Mouse (Mus musculus): ENCODE data around the gene Rpgr.

The Rpgr gene

DNA sequence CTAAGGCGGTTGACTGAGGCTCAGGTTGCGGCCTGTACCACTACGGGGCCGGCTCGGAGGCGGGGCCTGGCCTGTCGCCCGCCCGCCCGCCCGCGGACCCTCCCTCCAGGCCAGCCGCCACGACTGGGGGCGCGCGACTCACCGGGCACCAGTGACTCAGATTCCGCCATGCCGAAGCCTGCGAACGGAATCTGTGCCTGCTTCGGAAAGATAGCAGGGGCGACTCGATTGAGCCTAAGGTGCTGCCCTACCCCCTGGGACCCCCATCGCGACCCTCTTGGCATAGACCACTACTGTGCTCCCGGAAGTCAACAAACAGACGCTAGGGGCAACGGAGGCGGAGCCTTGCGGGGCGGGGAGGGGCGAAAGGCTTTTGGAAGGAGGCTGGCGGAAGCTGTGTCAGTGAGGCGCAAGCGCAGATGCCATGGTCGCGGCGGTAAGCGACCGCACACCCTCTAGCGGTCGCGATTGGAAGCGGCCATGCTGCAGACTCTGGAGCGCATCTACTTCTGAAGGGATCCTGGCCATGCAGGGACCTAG lies at the start of gene Rpgr:
Gene Rpgr, minus strand, starts transcription at position 511 of the 540 bp plus-strand sequence.
- in situ Hi-C loops (cut with MboI, MseI): no loop called here

DNA sequence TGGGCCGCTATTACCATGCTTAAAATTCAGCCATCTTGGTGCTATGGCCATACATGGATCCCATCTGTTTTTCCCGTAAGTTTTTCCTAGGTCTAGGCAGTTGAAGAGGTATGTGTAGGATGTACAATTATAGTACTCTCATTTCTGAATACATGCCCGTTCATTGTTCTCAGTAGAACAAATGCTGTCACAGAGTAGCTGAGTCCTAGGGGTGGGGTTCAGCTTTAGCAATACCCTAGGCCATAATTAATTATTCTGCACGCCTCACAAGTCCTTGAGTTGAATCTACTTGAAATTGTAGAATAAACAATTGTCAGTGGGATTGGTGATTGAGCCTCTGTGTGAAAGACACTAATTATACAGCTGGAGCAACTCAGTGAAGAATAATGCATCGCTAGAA lies 41.5 kb upstream of the Rpgr start:
- in situ Hi-C loops (cut with MboI, MseI): no loop called here

DNA sequence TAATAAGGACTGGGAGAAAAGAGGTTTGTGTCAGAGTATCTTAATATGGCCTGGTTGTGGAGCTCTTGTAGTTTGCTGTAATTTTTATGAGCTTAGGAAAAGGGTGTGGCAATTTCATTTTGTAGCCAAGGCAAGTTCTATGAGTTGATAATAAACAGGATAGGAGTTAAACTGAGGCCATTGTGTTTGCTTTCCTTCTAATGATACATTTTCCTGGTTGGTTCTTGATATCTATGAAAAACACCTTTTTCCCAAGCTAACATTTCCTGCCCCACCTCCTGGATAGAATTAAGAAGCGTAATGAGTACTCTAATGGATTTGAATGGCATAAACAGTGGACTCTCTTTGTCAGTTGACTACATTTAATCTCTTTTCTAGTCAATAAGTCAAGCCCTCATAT lies 41.1 kb upstream of the Rpgr start:
- in situ Hi-C loops (cut with MboI, MseI): no loop called here

DNA sequence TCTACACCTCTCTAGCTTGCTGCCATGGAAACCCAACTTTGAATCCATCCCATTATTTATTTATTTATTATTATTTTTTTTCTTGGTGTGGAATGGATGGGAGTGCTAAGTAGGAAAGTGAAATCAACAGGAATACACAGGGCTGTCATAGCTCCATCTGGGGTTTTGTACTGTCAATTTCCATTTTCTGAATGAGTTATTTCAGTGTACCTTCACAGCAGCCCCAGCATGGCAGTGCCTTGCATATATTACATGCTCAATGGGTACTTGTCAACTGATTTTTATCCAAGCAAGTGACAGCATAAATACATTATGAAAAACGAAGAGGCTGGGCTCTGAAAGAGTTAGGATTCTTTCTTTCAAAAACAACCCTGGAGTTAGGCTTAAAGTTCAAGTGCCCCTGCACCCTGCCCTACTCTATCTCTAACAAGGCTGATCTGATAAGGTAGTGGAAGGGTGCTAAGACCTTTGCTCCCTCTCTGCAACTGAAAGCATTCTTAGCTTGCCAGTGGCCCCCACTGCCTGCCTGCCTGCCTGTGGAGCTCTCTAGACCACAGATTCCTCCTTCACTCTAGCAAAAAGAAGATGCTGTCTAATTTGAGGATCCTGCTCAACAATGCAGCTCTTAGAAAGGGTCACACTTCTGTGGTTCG lies 35.3 kb upstream of the Rpgr start, which contains the start of gene Otc:
Gene Otc, plus strand, starts transcription at position 454 of the 653 bp plus-strand sequence.
- in situ Hi-C loops (cut with MboI, MseI): no loop called here

DNA sequence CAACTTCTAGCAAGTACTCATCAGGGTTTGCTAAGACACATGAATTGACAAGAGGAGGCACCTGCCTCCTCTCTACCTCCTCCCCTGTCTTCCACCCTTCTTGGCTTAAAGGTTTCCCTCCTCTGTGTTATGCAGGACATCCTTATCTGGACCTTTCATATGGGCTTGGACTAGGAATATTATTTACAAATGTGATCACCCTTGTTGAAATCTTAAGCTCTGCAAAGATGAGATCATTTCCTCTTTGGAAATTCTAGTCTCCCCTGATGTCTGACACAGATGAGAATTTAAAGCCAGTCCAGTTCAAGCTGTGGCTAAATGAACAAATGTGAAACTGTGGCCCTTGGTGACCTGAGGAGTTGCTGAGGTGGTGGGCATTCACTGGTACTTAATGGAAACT lies 34.6 kb upstream of the Rpgr start:
- in situ Hi-C loops (cut with MboI, MseI): no loop called here

DNA sequence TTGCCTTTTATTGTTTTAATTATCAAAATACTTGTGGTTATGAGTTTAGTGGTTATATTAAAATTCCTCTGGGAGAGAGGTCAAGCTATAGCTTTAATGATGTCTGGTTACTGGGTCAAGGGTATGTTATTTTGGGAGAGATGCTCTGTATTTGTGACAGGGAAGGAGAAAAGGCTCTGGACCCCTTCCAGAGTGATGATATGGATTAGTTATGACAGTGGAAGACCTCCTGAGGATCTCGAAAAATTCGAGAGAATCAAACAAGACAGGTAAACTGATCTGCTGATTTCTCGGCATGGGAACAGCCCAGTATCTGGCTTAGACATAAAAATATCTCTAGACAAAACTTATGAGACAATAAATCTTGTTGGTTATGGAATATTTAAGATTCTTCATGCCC lies 27.2 kb upstream of the Rpgr start:
- in situ Hi-C loops (cut with MboI, MseI): no loop called here

DNA sequence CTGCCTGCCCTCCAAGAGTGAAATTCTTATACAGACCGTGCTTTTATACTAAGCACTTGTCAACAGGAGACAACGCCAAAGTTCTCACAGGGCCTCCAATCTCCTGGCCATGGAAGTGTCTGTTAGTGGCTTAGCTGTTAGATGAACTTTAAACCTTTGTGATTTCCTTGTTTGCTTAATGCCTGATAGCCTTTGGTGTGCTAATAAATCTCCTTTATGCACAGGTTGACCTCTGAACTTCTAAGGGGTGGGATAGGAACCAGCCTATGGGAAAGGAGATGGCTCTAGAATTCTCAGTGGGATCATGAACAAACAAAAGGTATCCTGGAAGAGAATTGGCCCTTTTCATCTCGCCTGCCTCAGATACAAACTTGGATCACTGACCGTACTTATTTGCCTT lies 22.8 kb upstream of the Rpgr start:
- in situ Hi-C loops (cut with MboI, MseI): no loop called here

DNA sequence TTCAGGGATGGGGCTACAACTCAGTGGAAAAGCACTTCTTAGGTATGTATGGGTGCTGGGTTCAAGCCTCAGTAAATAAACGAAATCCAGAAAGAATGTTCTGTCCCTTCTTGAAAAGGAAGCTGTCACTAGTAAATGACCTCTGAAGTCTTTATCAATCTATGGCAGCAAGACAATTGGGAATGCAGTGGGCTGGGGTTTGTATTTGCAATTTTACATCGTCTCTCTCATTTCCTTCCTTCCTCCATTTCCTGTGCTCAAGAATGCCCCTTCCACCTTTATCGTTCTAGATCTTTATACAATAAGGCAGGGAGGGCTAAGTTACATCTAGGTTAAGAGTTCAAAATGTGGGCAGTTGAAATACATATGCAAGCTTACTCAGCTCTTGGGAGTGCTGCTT lies 17.9 kb upstream of the Rpgr start:
- in situ Hi-C loops (cut with MboI, MseI): no loop called here

DNA sequence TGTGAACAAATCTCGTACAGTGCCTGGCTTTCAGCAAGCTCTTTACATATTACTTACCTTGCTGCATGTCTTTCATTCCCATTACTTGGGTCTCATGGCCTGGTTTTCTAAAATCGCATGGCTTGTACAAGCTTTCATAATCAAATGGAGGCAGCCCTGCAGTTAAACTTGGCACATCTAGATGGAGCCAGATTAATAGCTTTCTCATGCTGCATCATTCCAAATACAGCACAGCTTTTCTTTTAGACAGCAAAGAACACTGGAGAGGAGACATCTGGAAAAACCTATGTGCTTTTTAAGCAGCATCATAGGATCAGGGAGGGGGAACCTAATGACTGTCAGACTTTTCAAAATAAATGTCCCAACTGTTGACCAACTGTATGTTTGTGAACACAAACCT lies 16.3 kb upstream of the Rpgr start:
- in situ Hi-C loops (cut with MboI, MseI): no loop called here

DNA sequence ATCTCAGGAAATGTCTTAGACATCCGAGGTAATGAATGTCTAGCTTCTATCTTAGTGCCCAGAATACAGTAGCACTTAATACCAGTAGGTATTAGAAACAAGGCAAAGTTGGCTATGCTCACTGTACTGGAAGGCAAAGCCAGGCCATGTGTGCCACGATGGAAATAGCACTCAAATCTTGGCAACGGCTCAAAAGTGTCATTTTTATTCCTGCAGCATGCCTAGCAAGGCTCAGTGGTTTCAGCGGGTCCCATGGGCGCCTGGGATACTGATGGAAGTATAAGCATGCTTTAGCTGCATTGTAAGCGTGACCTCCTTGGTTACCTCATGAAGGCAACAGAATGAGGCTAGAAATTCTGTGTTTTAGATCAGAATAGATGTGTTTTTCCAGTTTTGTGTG lies 2.6 kb upstream of the Rpgr start:
- in situ Hi-C loops (cut with MboI, MseI): no loop called here

DNA sequence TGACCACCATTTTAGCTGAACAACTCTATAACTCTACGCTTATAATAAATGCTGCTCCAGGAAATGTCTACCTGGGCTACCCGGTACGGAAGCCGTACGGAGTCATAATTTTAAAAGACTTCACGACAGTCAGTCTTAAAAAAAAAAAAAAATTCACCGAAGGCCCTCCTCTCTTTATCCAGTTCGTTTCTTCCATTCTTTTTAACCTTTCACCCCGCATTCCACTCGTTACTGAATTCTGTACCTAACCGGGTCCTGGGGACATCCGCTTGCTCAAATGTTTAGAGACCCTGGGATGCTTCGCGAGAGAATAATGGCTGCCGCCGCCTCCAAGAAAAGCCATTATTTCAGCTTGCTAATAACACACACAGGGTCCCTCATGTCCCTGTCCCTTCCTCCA lies 748 bp downstream of the Rpgr start:
- in situ Hi-C loops (cut with MboI, MseI): no loop called here

DNA sequence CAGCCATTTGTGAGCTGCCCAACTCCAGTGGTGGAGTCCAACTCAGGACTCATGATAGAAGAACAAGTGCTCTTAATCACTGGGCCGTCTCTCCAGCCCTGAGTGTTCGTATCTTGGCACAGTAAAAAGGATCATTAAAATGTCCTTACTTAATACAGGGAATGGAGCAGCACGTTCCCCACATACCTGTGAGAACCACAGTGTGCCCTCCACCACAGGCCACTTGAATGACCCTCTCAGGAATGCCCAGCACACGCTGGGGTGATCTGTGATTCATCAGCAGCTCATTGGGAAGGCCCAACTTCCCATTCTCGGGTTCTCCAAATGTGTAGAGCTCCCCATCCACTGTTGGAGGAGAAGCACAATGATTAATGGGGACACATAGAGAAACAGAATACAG lies 10.8 kb downstream of the Rpgr start:
- in situ Hi-C loops (cut with MboI, MseI): no loop called here

DNA sequence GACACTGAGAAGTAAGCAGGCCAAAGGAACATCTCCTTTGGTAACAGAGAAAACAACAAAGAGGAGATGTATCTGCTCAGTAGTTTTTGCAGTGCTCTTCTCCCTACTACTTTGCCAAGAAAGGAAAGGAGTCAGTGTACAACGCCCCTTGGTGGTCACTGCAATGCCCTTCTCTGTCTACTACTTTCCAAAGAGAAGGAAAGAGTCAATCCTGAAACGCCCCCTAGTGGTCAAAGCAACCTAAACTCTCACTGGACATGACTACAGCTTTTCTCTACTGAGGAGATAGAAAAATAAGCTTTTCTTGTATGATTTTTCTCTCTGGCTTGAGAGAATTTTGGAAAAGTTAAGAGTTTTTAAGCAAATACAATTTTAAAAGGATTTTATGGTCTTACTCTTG lies 15.4 kb downstream of the Rpgr start:
- in situ Hi-C loops (cut with MboI, MseI): no loop called here

DNA sequence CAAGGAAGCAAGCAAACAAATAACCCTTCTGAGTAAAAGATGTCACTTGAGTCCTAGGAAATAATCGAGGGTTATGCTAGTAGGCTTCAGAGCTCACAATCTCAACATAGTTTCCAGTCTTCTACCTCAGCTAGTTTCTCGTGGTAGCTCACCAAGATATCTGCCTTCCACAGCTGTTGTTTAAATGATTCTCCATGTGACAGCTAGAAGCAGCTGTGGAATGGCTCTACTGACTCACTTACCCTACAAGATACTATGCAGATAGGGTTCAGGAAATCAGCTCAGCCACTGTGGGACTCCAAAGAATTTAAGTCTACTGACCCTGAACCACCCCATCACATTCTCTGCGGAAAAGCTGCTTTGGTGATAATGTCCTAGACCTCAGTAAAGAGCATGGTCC lies 64.3 kb downstream of the Rpgr start:
- in situ Hi-C loops (cut with MboI, MseI): no loop called here

DNA sequence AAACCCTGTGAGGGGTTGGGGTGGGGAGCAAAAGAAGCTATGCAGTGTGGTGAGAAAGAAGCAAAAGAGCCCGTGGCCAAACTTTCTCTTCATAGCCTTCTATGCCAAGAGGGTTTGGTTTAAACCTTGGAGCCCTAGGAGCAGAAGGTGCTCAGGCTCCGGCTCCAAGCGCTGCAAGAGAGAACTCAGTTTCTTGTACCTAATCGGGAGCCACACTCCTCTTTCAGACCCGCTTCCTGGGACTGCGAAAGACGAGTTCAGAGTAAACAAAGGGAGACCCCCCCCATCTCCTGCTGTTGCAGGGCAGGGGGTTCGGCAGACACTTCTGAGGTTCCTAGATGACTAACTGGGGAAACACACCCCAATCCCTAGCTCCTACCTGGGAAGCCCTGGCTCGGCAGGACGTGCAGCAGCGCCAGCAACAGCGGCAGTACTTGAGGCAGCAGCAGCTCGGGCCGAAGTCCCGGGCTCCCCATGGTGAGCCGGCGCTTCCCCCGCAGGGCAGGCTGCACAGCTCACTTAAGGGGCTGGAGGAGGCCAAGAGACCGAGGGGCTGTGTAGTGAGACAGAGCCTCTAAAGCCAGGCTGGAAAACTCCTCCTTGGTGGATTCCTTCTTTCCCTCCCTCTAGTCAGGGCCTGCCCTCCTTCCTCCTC lies 99.5 kb downstream of the Rpgr start, which contains the start of gene Srpx:
Gene Srpx, minus strand, starts transcription at position 645 of the 655 bp plus-strand sequence.
- in situ Hi-C loops (cut with MboI, MseI): no loop called here

DNA sequence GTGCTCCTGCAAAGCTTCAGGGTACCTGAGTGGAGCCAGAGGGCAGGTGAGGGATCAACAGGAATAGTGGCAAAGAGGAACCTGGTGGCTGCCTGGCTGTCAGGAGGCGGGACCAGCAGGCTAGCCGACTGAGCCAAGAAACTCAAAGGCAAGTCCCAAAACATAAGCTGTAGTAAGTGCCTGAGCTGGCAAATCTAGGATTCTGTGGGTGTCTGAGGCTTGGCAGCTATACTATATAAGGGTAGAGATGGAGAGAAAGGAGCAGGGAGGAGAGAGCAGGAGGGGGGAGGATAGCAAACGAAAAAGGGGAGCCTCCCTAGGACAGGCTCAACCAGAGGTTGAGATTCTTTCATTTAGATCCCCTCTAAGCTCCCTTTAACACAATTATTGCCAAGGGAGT lies 100.9 kb downstream of the Rpgr start:
- in situ Hi-C loops (cut with MboI, MseI): no loop called here

DNA sequence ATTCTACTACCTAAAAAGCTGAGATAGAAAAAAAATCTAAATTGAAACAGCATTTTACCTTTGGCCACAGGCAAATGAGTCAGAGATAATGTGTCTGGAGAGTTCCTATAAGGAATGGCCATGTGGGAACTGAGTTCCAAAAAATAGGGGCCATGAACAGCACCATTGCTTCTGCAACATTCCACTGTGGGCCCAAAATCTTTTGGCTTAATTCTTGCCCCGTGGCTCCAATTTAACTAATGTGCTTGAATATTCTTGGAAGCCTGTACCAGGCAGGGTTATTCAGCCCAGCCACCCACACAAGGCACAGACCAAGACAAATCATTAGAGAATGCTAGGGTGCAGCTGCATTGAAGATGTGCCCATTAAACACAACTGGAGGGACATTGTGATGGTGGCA lies 106.0 kb downstream of the Rpgr start:
- in situ Hi-C loops (cut with MboI, MseI): no loop called here

DNA sequence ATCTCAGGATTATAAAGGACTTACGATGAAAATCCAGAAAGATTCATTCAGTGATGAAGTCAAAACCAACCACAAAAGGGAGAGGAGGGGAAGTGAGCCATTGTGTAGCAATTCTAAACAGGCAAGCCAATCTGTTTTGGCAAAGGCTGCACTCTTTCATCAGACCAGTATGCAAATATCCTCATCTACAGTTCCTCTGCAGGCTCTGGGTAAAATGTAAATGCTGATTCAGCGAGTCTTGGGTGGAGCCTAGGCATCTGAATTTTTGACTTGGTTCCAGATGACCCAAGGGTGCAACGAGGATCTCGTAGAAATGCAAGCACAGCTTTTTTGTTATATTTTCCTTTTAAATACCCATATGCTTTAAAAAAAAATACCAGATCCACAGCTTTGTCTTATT lies 108.2 kb downstream of the Rpgr start:
- in situ Hi-C loops (cut with MboI, MseI): no loop called here

DNA sequence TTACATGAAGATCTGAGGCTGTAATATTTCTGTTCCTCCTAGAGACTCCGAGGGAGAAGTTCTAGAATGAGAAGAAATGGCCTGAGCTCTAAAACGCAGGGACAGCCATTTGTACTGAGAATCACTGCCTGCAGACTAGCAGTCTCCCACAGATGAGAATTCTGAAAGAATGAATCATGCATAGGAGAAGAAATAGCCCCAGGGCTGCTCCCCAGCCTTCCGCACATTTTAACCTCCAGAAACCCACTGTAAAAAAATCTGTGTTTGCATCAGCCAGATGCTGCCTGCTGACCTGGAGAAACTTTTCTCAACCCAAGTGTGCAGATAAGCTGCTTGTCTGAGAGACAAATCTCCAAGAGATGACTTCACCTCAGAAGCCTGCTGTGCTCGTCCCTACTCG lies 111.2 kb downstream of the Rpgr start:
- in situ Hi-C loops (cut with MboI, MseI): no loop called here

DNA sequence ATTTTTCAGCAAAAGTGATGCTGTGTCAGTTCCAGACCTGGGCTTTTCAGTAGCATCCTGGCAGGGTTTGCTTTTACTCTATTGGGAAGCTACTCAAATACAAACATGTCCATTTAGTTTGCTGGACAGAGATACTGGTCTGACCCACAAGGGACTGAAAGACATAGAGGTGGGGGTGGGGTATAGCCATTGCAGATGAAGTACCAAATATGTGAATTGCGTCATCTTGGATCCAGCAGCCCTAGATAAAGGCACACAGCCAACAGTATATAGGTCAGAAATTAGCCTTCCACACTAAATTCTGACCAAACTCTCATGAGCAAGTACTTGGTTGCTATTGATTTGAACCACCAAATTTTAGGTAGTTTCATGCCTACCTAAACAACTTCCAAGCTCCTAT lies 114.0 kb downstream of the Rpgr start:
- in situ Hi-C loops (cut with MboI, MseI): no loop called here

DNA sequence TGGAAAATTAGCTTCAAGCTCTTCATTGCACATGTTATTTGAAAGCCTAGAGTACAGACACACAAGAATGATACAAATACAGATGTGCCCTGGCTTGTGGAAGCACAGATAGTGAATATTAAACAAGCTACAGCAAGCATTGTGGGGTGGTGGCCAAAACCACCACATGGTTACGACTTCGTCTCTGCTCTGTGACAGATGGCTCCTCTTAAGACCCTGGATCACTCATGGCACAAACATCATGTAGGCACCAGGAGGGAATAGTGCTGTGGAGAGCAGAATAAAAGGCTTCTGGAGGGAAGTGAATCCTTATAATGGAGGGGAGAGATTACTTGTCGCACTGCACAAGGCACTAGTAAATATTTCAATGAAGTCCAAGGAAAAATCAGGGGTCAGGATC lies 120.9 kb downstream of the Rpgr start:
- in situ Hi-C loops (cut with MboI, MseI): no loop called here

DNA sequence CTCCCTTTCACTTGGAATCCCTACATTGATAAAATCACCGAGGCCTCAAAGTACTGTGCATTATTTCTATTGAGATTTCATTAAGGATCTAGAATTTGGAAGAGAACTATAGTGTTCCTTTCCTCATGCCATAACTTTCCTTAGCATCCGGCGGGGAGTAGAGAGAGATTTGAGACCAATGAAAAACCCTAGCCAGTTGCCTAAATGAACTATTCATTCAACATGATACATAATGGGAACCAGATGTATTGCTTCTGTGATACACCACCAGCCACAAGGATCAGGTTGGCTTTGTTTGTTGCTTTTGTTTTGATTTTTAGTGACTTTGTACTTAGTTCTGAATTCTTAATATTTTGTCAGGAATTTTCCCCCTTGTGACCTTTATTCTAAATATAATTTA lies 136.3 kb downstream of the Rpgr start:
- in situ Hi-C loops (cut with MboI, MseI): no loop called here

DNA sequence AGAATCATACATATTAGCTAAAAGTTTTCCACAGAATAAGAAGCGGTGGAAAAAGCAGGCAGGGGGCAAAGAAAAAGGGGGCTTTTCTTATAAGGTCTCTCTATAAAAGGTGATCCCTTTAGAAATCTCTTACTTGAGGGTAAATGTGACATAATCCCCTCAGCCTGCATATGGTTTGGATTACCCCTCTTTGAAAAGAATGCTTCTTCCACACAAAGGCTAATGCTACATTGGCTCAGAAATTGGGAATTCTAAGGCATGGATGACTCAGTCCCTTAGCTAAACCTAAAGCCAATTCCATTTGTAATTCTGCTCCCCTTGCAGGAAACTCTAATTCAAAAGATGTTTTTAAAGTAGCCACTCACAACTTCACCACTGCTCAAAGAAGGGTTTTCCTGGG lies 136.7 kb downstream of the Rpgr start:
- in situ Hi-C loops (cut with MboI, MseI): no loop called here

All from T-helper 1 cell (primary cell).